Mouse (Mus musculus) midbrain, embryonic 12.5 days (tissue): ENCODE results near the gene Rnf150. TPM values are rescaled to one million over a fixed set of nuclear protein-coding genes. Genes with fewer than 3 reads are reported as not detected.

ENCODE experiments used
- ATAC-seq: fragments of 200-750 bp; cut with Nextera tagmentation; 2 replicates; pipeline ENCODE4 v1.8.0; 2017; ENCODE audit warnings: low read depth, moderate TSS enrichment, moderate library complexity; ENCODE audit not compliant: low FRiP score
- H3K27ac ChIP-seq: fragments of 300-500 bp; sonication (generic); replicated peaks from 2 replicates; pipeline ENCODE4 v1.5.1; 2016; ENCODE audit warnings: mild to moderate bottlenecking
- H3K27me3 ChIP-seq: fragments of 300-500 bp; sonication (generic); 2 replicates; pipeline ENCODE4 v1.6.1; 2016; ENCODE audit warnings: mild to moderate bottlenecking
- H3K36me3 ChIP-seq: fragments of 300-500 bp; sonication (generic); 2 replicates; pipeline ENCODE4 v1.6.1; 2016
- H3K4me1 ChIP-seq: fragments of 300-500 bp; sonication (generic); 2 replicates; pipeline ENCODE4 v1.6.1; 2016
- H3K4me2 ChIP-seq: fragments of 300-500 bp; sonication (generic); replicated peaks from 2 replicates; pipeline ENCODE4 v1.6.1; 2016; ENCODE audit warnings: mild to moderate bottlenecking, moderate library complexity
- H3K4me3 ChIP-seq: fragments of 300-500 bp; sonication (generic); 2 replicates; pipeline ENCODE4 v1.5.1; 2016; ENCODE audit warnings: mild to moderate bottlenecking
- H3K9ac ChIP-seq: fragments of 300-500 bp; sonication (generic); replicated peaks from 2 replicates; pipeline ENCODE4 v1.6.1; 2016; ENCODE audit warnings: mild to moderate bottlenecking, moderate library complexity
- H3K9me3 ChIP-seq: fragments of 300-500 bp; sonication (generic); 2 replicates; pipeline ENCODE4 v1.6.1; 2016; ENCODE audit warnings: mild to moderate bottlenecking
- WGBS: fragments of 180-500 bp; shearing (Covaris S2); methylation state at CpG from one replicate; pipeline ENCODE4 v1.1.7; 2016; 5-methylcytosine and 5-hydroxymethylcytosine counted together
- polyA plus RNA-seq: library from polyadenylated mRNA; unstranded; fragments of >200 nt; fragmentation: Nextera tagmentation; extraction: Ambion mirVana; gene quantifications from 2 replicates; pipeline ENCODE4 v1.2.1, GENCODE M21; 2016

Rnf150 gene
- polyA plus RNA-seq, 1 experiment from 2014 or later, result 2.1 TPM

- H3K27ac ChIP-seq, result no peak overlapping the region
- no peak overlapping the region for H3K9ac ChIP-seq
- H3K36me3 ChIP-seq, result no peaks in the 10 kb centered on the region
- no peak for ATAC-seq
- no peak overlapping the region for H3K4me3 ChIP-seq
- no peaks in the 10 kb centered on the region for H3K27me3 ChIP-seq
- H3K4me1 ChIP-seq, result peaks cover 5% of the 10 kb centered on the region; the same call in 1 of the 2 replicates
- no peak overlapping the region for H3K4me2 ChIP-seq
- WGBS, result 78% methylated on average over 5 of the region's 5 CpGs
- H3K9me3 ChIP-seq, result no peaks in the 10 kb centered on the region
Observed at GRCm38 (mm10) chr8:82917540-82918316, 54.6 kb downstream of the Rnf150 start.

GRCm38 (mm10) chr8:82919676-82920075, 56.5 kb downstream of the Rnf150 start:
- H3K9me3 ChIP-seq, result no peaks in the 10 kb centered on the region
- H3K27ac ChIP-seq, result no peak overlapping the region
- H3K4me1 ChIP-seq, result peaks cover 5% of the 10 kb centered on the region; the same call in 1 of the 2 replicates
- H3K36me3 ChIP-seq, result no peaks in the 10 kb centered on the region
- no peak overlapping the region for H3K9ac ChIP-seq
- no peak overlapping the region for H3K4me2 ChIP-seq
- no peaks in the 10 kb centered on the region for H3K27me3 ChIP-seq
- WGBS, result 58% methylated on average over 4 of the region's 4 CpGs
- H3K4me3 ChIP-seq, result no peak overlapping the region
- no peak for ATAC-seq

GRCm38 (mm10) chr8:82920124-82920523, 57.0 kb downstream of the Rnf150 start:
- H3K27me3 ChIP-seq, result no peaks in the 10 kb centered on the region
- no peaks in the 10 kb centered on the region for H3K36me3 ChIP-seq
- 59% methylated on average over 4 of the region's 4 CpGs for WGBS
- H3K4me1 ChIP-seq, result peaks cover 5% of the 10 kb centered on the region; the same call in 1 of the 2 replicates
- ATAC-seq, result no peak
- no peaks in the 10 kb centered on the region for H3K9me3 ChIP-seq
- H3K4me2 ChIP-seq, result no peak overlapping the region
- no peak overlapping the region for H3K4me3 ChIP-seq
- no peak overlapping the region for H3K9ac ChIP-seq
- no peak overlapping the region for H3K27ac ChIP-seq

- no peak for ATAC-seq
- 96% methylated on average over 3 of the region's 3 CpGs for WGBS
Observed at GRCm38 (mm10) chr8:82925286-82925685, 62.1 kb downstream of the Rnf150 start.

GRCm38 (mm10) chr8:82926518-82926917, 63.4 kb downstream of the Rnf150 start:
- H3K9me3 ChIP-seq, result no peaks in the 10 kb centered on the region
- H3K9ac ChIP-seq, result no peak overlapping the region
- H3K4me1 ChIP-seq, result no peaks in the 10 kb centered on the region
- 87% methylated on average over 5 of the region's 5 CpGs for WGBS
- H3K36me3 ChIP-seq, result no peaks in the 10 kb centered on the region
- ATAC-seq, result no peak
- H3K4me2 ChIP-seq, result no peak overlapping the region
- no peak overlapping the region for H3K27ac ChIP-seq
- H3K27me3 ChIP-seq, result no peaks in the 10 kb centered on the region
- no peak overlapping the region for H3K4me3 ChIP-seq

More at GRCm38 (mm10) chr8:82925286-82925685, 62.1 kb downstream of the Rnf150 start:
- Histone ChIP-seq H3K36me3 (no peaks in the 10 kb centered on the region), H3K4me3 (no peak overlapping the region), H3K27me3 (no peaks in the 10 kb centered on the region), H3K27ac (no peak overlapping the region), H3K9ac (no peak overlapping the region), H3K9me3 (no peaks in the 10 kb centered on the region), H3K4me2 (no peak overlapping the region), H3K4me1 (no peaks in the 10 kb centered on the region)

- H3K27me3 ChIP-seq, result no peaks in the 10 kb centered on the region
- no peak overlapping the region for H3K27ac ChIP-seq
- no peak for ATAC-seq
- 91% methylated on average over 7 of the region's 7 CpGs for WGBS
- H3K4me2 ChIP-seq, result no peak overlapping the region
- no peaks in the 10 kb centered on the region for H3K4me1 ChIP-seq
- H3K36me3 ChIP-seq, result no peaks in the 10 kb centered on the region
- H3K9ac ChIP-seq, result no peak overlapping the region
- no peak overlapping the region for H3K4me3 ChIP-seq
- no peaks in the 10 kb centered on the region for H3K9me3 ChIP-seq
Observed at GRCm38 (mm10) chr8:82931554-82931953, 68.4 kb downstream of the Rnf150 start.

- H3K4me3 ChIP-seq, result no peak overlapping the region
- no peak for ATAC-seq
- no peak overlapping the region for H3K27ac ChIP-seq
- no peaks in the 10 kb centered on the region for H3K27me3 ChIP-seq
- H3K4me1 ChIP-seq, result no peaks in the 10 kb centered on the region
- no peaks in the 10 kb centered on the region for H3K9me3 ChIP-seq
- no peak overlapping the region for H3K9ac ChIP-seq
- H3K4me2 ChIP-seq, result no peak overlapping the region
- 83% methylated on average over 7 of the region's 7 CpGs for WGBS
- no peaks in the 10 kb centered on the region for H3K36me3 ChIP-seq
Observed at GRCm38 (mm10) chr8:82936162-82936561, 73.0 kb downstream of the Rnf150 start.

- Histone ChIP-seq H3K9ac (no peak overlapping the region), H3K4me1 (no peaks in the 10 kb centered on the region), H3K9me3 (no peaks in the 10 kb centered on the region), H3K4me2 (no peak overlapping the region), H3K27ac (no peak overlapping the region), H3K4me3 (no peak overlapping the region), H3K36me3 (no peaks in the 10 kb centered on the region), H3K27me3 (no peaks in the 10 kb centered on the region)
- no peak for ATAC-seq
- WGBS, result 77% methylated on average over 4 of the region's 4 CpGs
Observed at GRCm38 (mm10) chr8:82936866-82937265, 73.7 kb downstream of the Rnf150 start.

GRCm38 (mm10) chr8:82939912-82940311, 76.8 kb downstream of the Rnf150 start:
- ATAC-seq, result no peak
- Histone ChIP-seq H3K9me3 (no peaks in the 10 kb centered on the region), H3K4me2 (no peak overlapping the region), H3K4me3 (no peak overlapping the region), H3K27ac (no peak overlapping the region), H3K4me1 (peaks cover 10% of the 10 kb centered on the region; the same call in 1 of the 2 replicates), H3K36me3 (no peaks in the 10 kb centered on the region), H3K9ac (no peak overlapping the region), H3K27me3 (no peaks in the 10 kb centered on the region)
- 73% methylated on average over 6 of the region's 6 CpGs for WGBS

GRCm38 (mm10) chr8:82943223-82944006, 80.3 kb downstream of the Rnf150 start:
- no peak overlapping the region for H3K27ac ChIP-seq
- peaks cover 11% of the 10 kb centered on the region; the same call in 1 of the 2 replicates for H3K4me1 ChIP-seq
- no peak for ATAC-seq
- H3K4me3 ChIP-seq, result no peak overlapping the region
- no peak overlapping the region for H3K9ac ChIP-seq
- no peaks in the 10 kb centered on the region for H3K9me3 ChIP-seq
- H3K4me2 ChIP-seq, result no peak overlapping the region
- no peaks in the 10 kb centered on the region for H3K27me3 ChIP-seq
- 53% methylated on average over 6 of the region's 6 CpGs for WGBS
- no peaks in the 10 kb centered on the region for H3K36me3 ChIP-seq

GRCm38 (mm10) chr8:82945867-82946266, 82.7 kb downstream of the Rnf150 start:
- H3K4me2 ChIP-seq, result no peak overlapping the region
- no peaks in the 10 kb centered on the region for H3K9me3 ChIP-seq
- H3K4me3 ChIP-seq, result no peak overlapping the region
- no peak for ATAC-seq
- H3K27me3 ChIP-seq, result no peaks in the 10 kb centered on the region
- peaks cover 11% of the 10 kb centered on the region; the same call in 1 of the 2 replicates for H3K4me1 ChIP-seq
- no peak overlapping the region for H3K27ac ChIP-seq
- no peak overlapping the region for H3K9ac ChIP-seq
- no peaks in the 10 kb centered on the region for H3K36me3 ChIP-seq
- 82% methylated on average over 3 of the region's 3 CpGs for WGBS

GRCm38 (mm10) chr8:82946658-82947057, 83.5 kb downstream of the Rnf150 start:
- Histone ChIP-seq H3K4me1 (peaks cover 11% of the 10 kb centered on the region; the same call in 1 of the 2 replicates), H3K27ac (no peak overlapping the region), H3K4me2 (no peak overlapping the region), H3K27me3 (no peaks in the 10 kb centered on the region), H3K4me3 (no peak overlapping the region), H3K9me3 (no peaks in the 10 kb centered on the region), H3K36me3 (no peaks in the 10 kb centered on the region), H3K9ac (no peak overlapping the region)
- no peak for ATAC-seq
- 86% methylated on average over 1 of the region's 1 CpGs for WGBS
